Mouse (Mus musculus): Measurements from ENCODE around the gene Zfp605. TPM values are rescaled to one million over a fixed set of nuclear protein-coding genes. Genes with fewer than 3 reads are reported as not detected.
"Not testable (repeated sequence)": the region's sequence is repeated elsewhere in the genome, so short reads cannot be mapped to it uniquely, and the experiment has no call there.

The Zfp605 gene
- polyA plus RNA-seq (2015; fragmentation: Nextera tagmentation; extraction: Ambion mirVana), result 2.7 and 3.0 TPM in 2 replicates

- no peaks in the 10 kb centered on the region for H3K27me3 ChIP-seq (ENCODE audit: control insufficient read depth, insufficient read depth, low read length)
- H3K4me2 ChIP-seq (ENCODE audit: low read depth, low read length), result peak within 1 kb of the TSS; percentile 69
- peak; percentile 22; the same call in 1 of the 2 replicates for ATAC-seq (ENCODE audit: insufficient read depth, low FRiP score)
- peak within 1 kb of the TSS; percentile 68 for H3K9ac ChIP-seq (ENCODE audit: low read length)
- H3K4me3 ChIP-seq (replicated peaks; ENCODE audit: low read length), result peak within 1 kb of the TSS; percentile 68
- peaks cover 11% of the 10 kb centered on the region for H3K4me1 ChIP-seq (ENCODE audit: control insufficient read depth, insufficient read depth, low read length)
- H3K9me3 ChIP-seq (replicated peaks; ENCODE audit: control insufficient read depth, low read length), result peaks cover 4% of the 10 kb centered on the region; the same call in 1 of the 2 replicates
- WGBS, result under 1% methylated on average over 12 of the region's 12 CpGs
- H3K36me3 ChIP-seq (ENCODE audit: control insufficient read depth, insufficient read depth, low read length), result peaks cover 20% of the 10 kb centered on the region
- H3K27ac ChIP-seq (ENCODE audit: low read length), result peak within 1 kb of the TSS; percentile 86
These were observed at the start of gene Zfp605 for GRCm38 (mm10) chr5:110109991-110110441. Zfp605 (plus strand) TSS chr5:110110092.

GRCm38 (mm10) chr5:110072413-110072812, 37.5 kb upstream of the Zfp605 start, which contains the start of gene Gm17655:
Gm17655 (minus strand) TSS chr5:110072513.
- H3K27me3 ChIP-seq (ENCODE audit: control insufficient read depth, insufficient read depth, low read length); H3K4me2 ChIP-seq (ENCODE audit: low read depth, low read length); ATAC-seq (ENCODE audit: insufficient read depth, low FRiP score); H3K4me1 ChIP-seq (ENCODE audit: control insufficient read depth, insufficient read depth, low read length); H3K4me3 ChIP-seq (replicated peaks; ENCODE audit: low read length); H3K27ac ChIP-seq (ENCODE audit: low read length); H3K9ac ChIP-seq (ENCODE audit: low read length); H3K36me3 ChIP-seq (ENCODE audit: control insufficient read depth, insufficient read depth, low read length): not testable (repeated sequence)
- 89% methylated on average over 2 of the region's 2 CpGs for WGBS
- H3K9me3 ChIP-seq (replicated peaks; ENCODE audit: control insufficient read depth, low read length), result peaks cover 16% of the 10 kb centered on the region

GRCm38 (mm10) chr5:110082961-110083360, 26.9 kb upstream of the Zfp605 start:
- no peak overlapping the region for H3K4me2 ChIP-seq (ENCODE audit: low read depth, low read length)
- no peak overlapping the region for H3K9ac ChIP-seq (ENCODE audit: low read length)
- H3K4me3 ChIP-seq (replicated peaks; ENCODE audit: low read length), result no peak overlapping the region
- H3K4me1 ChIP-seq (ENCODE audit: control insufficient read depth, insufficient read depth, low read length), result no peaks in the 10 kb centered on the region
- 72% methylated on average over 4 of the region's 4 CpGs for WGBS
- no peak for ATAC-seq (ENCODE audit: insufficient read depth, low FRiP score)
- H3K9me3 ChIP-seq (replicated peaks; ENCODE audit: control insufficient read depth, low read length), result peaks cover 15% of the 10 kb centered on the region
- H3K27me3 ChIP-seq (ENCODE audit: control insufficient read depth, insufficient read depth, low read length), result no peaks in the 10 kb centered on the region
- 0 out of 2 replicates have a peak, but pooled peaks cover 3% of the 10 kb centered on the region for H3K36me3 ChIP-seq (ENCODE audit: control insufficient read depth, insufficient read depth, low read length)
- H3K27ac ChIP-seq (ENCODE audit: low read length), result no peak overlapping the region

GRCm38 (mm10) chr5:110086161-110086866, 23.6 kb upstream of the Zfp605 start:
- no peak for ATAC-seq (ENCODE audit: insufficient read depth, low FRiP score)

GRCm38 (mm10) chr5:110091546-110091945, 18.3 kb upstream of the Zfp605 start:
- no peak for ATAC-seq (ENCODE audit: insufficient read depth, low FRiP score)
- Histone ChIP-seq H3K27me3 (ENCODE audit: control insufficient read depth, insufficient read depth, low read length) (no peaks in the 10 kb centered on the region), H3K4me2 (ENCODE audit: low read depth, low read length) (no peak overlapping the region), H3K4me1 (ENCODE audit: control insufficient read depth, insufficient read depth, low read length) (0 out of 2 replicates have a peak, but pooled peaks cover 7% of the 10 kb centered on the region), H3K9me3 (replicated peaks; ENCODE audit: control insufficient read depth, low read length) (no peaks in the 10 kb centered on the region), H3K9ac (ENCODE audit: low read length) (no peak overlapping the region), H3K36me3 (ENCODE audit: control insufficient read depth, insufficient read depth, low read length) (no peaks in the 10 kb centered on the region), H3K27ac (ENCODE audit: low read length) (no peak overlapping the region), H3K4me3 (replicated peaks; ENCODE audit: low read length) (no peak overlapping the region)
- 56% methylated on average over 2 of the region's 2 CpGs for WGBS

More at GRCm38 (mm10) chr5:110086161-110086866, 23.6 kb upstream of the Zfp605 start:
- Histone ChIP-seq H3K36me3 (ENCODE audit: control insufficient read depth, insufficient read depth, low read length) (no peaks in the 10 kb centered on the region), H3K4me2 (ENCODE audit: low read depth, low read length) (no peak overlapping the region), H3K27me3 (ENCODE audit: control insufficient read depth, insufficient read depth, low read length) (no peaks in the 10 kb centered on the region), H3K9me3 (replicated peaks; ENCODE audit: control insufficient read depth, low read length) (peaks cover 4% of the 10 kb centered on the region; the same call in 1 of the 2 replicates), H3K4me1 (ENCODE audit: control insufficient read depth, insufficient read depth, low read length) (no peaks in the 10 kb centered on the region), H3K4me3 (replicated peaks; ENCODE audit: low read length) (no peak overlapping the region), H3K27ac (ENCODE audit: low read length) (no peak overlapping the region), H3K9ac (ENCODE audit: low read length) (no peak overlapping the region)
- WGBS, result 32% methylated on average over 14 of the region's 14 CpGs

- Histone ChIP-seq H3K27ac (ENCODE audit: low read length) (peak within 1 kb of the TSS; percentile 34), H3K4me2 (ENCODE audit: low read depth, low read length) (peak within 1 kb of the TSS; percentile 81), H3K9me3 (replicated peaks; ENCODE audit: control insufficient read depth, low read length) (no peaks in the 10 kb centered on the region), H3K4me3 (replicated peaks; ENCODE audit: low read length) (peak within 1 kb of the TSS; percentile 55), H3K4me1 (ENCODE audit: control insufficient read depth, insufficient read depth, low read length) (0 out of 2 replicates have a peak, but pooled peaks cover 7% of the 10 kb centered on the region), H3K9ac (ENCODE audit: low read length) (peak within 1 kb of the TSS; percentile 63), H3K27me3 (ENCODE audit: control insufficient read depth, insufficient read depth, low read length) (no peaks in the 10 kb centered on the region), H3K36me3 (ENCODE audit: control insufficient read depth, insufficient read depth, low read length) (no peaks in the 10 kb centered on the region)
- ATAC-seq (ENCODE audit: insufficient read depth, low FRiP score), result peak; percentile 98
- WGBS, result under 1% methylated on average over 25 of the region's 25 CpGs
These were observed 15.7 kb upstream of the Zfp605 start, which contains the start of gene Gm35315 for GRCm38 (mm10) chr5:110094030-110094846. Gm35315 (minus strand) TSS chr5:110094420.

- H3K4me2 ChIP-seq (ENCODE audit: low read depth, low read length), result peak overlapping the region; percentile 81
- 3% methylated on average over 4 of the region's 4 CpGs for WGBS
- H3K4me1 ChIP-seq (ENCODE audit: control insufficient read depth, insufficient read depth, low read length), result 0 out of 2 replicates have a peak, but pooled peaks cover 7% of the 10 kb centered on the region
- no peak for ATAC-seq (ENCODE audit: insufficient read depth, low FRiP score)
- no peaks in the 10 kb centered on the region for H3K36me3 ChIP-seq (ENCODE audit: control insufficient read depth, insufficient read depth, low read length)
- peak overlapping the region; percentile 34 for H3K27ac ChIP-seq (ENCODE audit: low read length)
- H3K9me3 ChIP-seq (replicated peaks; ENCODE audit: control insufficient read depth, low read length), result no peaks in the 10 kb centered on the region
- H3K27me3 ChIP-seq (ENCODE audit: control insufficient read depth, insufficient read depth, low read length), result no peaks in the 10 kb centered on the region
- peak overlapping the region; percentile 63 for H3K9ac ChIP-seq (ENCODE audit: low read length)
- H3K4me3 ChIP-seq (replicated peaks; ENCODE audit: low read length), result peak overlapping the region; percentile 55
These were observed 15.1 kb upstream of the Zfp605 start for GRCm38 (mm10) chr5:110094847-110095213.

GRCm38 (mm10) chr5:110098991-110099477, 10.9 kb upstream of the Zfp605 start:
- no peak overlapping the region for H3K27ac ChIP-seq (ENCODE audit: low read length)
- peaks cover 13% of the 10 kb centered on the region for H3K36me3 ChIP-seq (ENCODE audit: control insufficient read depth, insufficient read depth, low read length)
- no peak for ATAC-seq (ENCODE audit: insufficient read depth, low FRiP score)
- H3K4me3 ChIP-seq (replicated peaks; ENCODE audit: low read length), result no peak overlapping the region
- H3K4me1 ChIP-seq (ENCODE audit: control insufficient read depth, insufficient read depth, low read length), result peaks cover 21% of the 10 kb centered on the region
- H3K9ac ChIP-seq (ENCODE audit: low read length), result no peak overlapping the region
- H3K4me2 ChIP-seq (ENCODE audit: low read depth, low read length), result no peak overlapping the region
- no peaks in the 10 kb centered on the region for H3K27me3 ChIP-seq (ENCODE audit: control insufficient read depth, insufficient read depth, low read length)
- no peaks in the 10 kb centered on the region; the same call in 1 of the 2 replicates for H3K9me3 ChIP-seq (replicated peaks; ENCODE audit: control insufficient read depth, low read length)
- WGBS, result 48% methylated on average over 1 of the region's 1 CpGs
